Mouse (Mus musculus): ENCODE data around the gene Zfp26.

The Zfp26 gene

GRCm38 (mm10) chr9:20459377-20460317, at the start of gene Zfp26:
TSS of gene Zfp26 (minus strand) at chr9:20460162.
- DNase-seq (ENCODE audit: low spot score): peak; percentile 73

GRCm38 (mm10) chr9:20509676-20510075, 49.7 kb upstream of the Zfp26 start:
- no peak for DNase-seq (ENCODE audit: low spot score)

GRCm38 (mm10) chr9:20504801-20505200, 44.8 kb upstream of the Zfp26 start:
- no peak for DNase-seq (ENCODE audit: low spot score)

- DNase-seq (ENCODE audit: low spot score): peak; percentile 43
These were observed 33.3 kb upstream of the Zfp26 start for GRCm38 (mm10) chr9:20493281-20493680.

DNA sequence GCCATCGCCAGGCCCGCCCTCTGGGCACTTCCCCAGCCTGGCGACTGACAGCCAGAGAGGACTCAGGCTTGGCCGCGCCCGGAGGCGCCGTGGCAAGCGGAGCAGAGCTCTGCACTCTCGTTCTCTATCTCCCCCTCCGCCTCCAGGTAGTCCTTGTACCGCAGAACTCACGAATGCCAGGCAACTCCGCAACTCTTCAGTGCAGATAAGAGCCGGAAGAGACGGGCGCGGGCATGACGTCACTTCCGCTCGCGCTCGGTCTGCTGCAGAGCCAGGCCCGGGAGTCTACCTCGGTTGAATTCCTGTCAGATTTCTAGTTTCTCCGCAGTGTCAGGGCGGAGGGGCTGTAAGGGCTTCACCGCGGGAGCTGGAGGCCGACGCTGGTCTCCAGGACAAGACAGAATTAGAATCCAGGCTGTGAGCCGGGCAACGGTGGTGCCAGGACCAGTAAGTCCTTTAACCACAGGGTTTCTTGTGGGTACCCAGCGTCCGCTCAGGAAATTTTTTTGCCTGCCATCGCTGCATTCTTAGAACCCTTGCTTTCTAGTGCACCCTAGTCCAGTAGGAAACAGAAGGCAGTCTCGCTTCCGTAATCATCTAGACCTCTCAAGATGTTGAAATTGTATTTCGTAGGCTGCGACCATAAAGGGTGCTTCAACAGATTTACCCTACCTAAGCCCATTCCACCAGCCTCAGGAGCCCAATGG, 32.7 kb upstream of the Zfp26 start, which contains the start of gene Zfp426:
Gene Zfp426, minus strand, starts transcription at position 220 of the 707 bp plus-strand sequence.
- DNase-seq (ENCODE audit: low spot score): peak; percentile 93

DNA sequence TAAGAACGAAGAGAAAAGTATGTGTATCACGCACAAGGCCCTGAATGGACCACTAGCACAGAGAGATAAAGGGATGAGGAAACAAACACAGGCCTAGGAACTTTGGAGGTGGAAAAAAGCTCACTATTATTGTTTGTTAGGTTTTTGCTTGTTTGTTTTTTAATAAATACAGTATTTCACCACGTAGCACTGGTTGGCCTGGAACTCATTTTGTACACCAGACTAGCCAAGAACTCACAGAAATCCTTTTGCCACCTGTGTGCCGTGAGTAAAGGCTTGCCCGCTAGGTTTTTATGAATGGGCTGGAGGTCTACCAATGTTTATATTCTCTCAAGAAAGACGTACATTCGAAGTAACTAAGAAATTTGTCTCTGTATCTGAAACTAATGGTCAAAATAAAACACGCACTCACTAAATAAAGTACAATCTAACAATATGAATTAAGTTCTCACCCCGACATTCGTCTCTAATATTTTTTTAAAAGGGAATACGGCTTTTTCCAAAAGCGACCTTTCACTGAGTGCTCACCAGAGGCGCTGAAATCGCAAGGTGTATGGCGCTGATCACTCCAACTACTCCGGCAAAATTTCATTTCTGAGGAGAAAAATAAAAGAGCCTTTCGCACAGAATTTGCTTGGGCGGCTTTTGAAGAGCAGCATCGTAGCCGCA, 32.0 kb upstream of the Zfp26 start:
- DNase-seq (ENCODE audit: low spot score): no peak

DNA sequence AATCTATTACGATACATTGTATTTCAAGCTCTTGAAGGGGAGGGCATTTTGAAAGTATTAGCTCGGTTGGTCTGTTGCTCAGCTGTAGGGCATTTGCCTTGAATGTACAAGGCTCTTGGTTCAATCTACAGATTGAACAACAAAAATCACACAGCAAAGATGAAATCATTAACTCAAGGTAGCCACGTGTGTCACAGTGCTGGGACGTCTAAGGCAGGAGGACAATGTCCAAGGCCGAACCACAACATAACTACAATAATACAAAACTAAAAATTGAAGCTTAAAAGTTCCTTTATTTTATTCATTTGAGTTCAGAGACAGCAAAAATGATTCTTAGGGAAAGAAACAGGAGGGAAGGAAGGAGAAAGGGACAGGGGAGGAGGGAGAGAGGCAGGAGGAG, 29.6 kb upstream of the Zfp26 start:
- DNase-seq (ENCODE audit: low spot score): no peak

GRCm38 (mm10) chr9:20479396-20479795, 19.4 kb upstream of the Zfp26 start:
- no peak for DNase-seq (ENCODE audit: low spot score)

DNA sequence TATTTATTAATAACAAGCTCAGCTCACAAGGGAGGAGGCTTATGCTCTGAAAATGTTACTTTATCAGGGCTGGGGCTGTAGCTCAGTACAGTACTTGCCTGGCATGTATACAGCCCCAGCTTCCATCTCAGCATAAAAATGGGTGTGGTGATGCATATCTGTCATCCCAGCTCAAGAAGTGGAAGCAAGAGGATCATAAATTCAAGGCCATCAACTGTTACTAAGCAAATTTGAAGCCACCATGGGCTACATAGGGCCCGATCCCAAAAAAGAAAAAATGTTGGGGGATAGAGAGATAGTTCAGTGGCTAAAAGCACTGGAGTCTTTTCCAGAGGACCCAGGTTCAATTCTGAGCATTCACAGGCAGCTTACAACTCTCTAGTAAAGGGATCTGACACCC, 16.7 kb upstream of the Zfp26 start:
- no peak for DNase-seq (ENCODE audit: low spot score)

- peak; percentile 75 for DNase-seq (ENCODE audit: low spot score)
These were observed 6.9 kb upstream of the Zfp26 start for GRCm38 (mm10) chr9:20466761-20467442.

GRCm38 (mm10) chr9:20453647-20454046, 6.3 kb downstream of the Zfp26 start:
- no peak for DNase-seq (ENCODE audit: low spot score)

- DNase-seq (ENCODE audit: low spot score): no peak
These were observed 8.5 kb downstream of the Zfp26 start for GRCm38 (mm10) chr9:20451493-20451892.

DNA sequence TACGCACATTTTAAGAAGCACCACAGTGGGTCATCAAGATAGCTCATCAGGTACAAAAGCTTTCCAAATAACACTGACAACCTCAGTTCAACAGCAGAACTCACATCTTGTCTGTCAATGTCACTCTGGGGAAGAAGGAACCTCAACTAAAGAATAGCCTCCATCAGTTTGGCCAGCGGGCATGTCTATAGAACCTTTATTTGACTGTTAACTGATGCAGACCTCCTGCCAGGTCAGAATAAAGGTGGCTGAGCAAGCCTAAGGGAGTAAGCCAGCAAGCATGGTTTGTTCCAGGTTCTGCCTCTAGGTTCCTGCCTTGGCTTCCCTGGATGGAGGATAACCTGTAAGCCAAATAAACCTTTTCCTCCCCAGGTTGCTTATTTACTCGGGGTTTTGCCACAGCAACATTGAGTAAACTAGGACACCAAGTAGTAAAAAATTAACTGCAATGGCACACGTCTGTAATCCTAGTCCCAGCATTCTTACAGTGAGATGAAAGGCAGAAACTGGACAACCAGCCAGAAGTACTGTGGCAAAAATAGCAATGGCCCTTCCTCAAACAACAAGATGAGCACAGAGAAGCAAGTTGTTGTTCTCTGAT, 16.7 kb downstream of the Zfp26 start:
- DNase-seq (ENCODE audit: low spot score): no peak

DNA sequence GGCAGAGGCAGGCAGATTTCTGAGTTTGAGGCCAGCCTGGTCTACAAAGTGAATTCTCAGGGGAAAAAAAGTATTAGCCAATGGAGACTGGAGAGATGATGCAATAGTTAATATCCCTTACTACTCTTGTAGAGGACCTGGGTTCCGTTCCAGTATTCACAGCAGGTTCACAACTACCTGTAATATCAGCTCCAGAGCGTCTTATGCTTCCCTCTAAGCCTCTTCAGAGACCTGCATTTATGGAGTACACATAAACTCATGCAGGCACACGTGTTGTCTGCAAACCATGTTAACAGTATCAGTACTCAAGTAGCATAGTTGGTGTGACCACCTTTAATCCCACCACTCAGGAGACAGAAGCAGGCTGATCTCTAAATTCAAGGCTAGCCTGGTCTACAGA, 30.0 kb downstream of the Zfp26 start:
- DNase-seq (ENCODE audit: low spot score): no peak

DNA sequence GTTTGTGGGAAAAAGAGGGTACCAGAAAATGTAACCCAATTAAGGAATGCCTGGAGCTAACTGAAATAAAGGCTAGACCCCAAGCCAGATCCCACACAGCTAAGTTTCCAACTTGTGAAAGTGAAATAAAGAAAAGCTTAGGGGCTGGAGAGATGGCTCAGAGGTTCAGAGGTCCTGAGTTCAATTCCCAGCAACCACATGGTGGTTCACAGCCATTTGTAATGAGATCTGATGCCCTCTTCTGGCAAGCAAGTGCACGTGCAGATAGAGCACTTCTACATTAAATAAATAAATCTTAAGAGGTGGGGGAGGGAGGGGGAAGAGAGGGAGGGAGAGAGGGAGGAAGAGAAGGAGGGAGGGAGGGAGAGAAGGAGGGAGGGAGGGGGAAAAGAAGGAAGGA, 48.5 kb downstream of the Zfp26 start:
- DNase-seq (ENCODE audit: low spot score): no peak

- no peak for DNase-seq (ENCODE audit: low spot score)
These were observed 50.6 kb downstream of the Zfp26 start for GRCm38 (mm10) chr9:20409319-20409718.

DNA sequence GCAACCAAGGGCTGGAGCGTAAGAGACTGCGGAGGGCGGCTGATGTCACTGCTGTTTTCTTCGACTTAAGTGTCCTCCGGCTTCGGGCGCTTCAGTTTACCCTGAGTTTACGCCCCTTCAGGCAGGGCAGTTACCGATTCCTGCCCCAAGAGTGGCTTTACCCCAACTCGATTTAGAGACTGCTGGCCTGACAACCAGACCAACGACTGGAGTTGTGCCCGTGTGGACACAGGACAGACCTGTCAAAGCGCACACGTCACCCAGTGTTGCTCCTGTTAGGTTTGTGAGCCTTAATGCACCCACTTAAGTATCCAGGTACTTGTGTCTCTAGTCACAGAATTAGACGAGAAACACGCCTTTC, 74.6 kb downstream of the Zfp26 start:
- DNase-seq (ENCODE audit: low spot score): no peak

DNA sequence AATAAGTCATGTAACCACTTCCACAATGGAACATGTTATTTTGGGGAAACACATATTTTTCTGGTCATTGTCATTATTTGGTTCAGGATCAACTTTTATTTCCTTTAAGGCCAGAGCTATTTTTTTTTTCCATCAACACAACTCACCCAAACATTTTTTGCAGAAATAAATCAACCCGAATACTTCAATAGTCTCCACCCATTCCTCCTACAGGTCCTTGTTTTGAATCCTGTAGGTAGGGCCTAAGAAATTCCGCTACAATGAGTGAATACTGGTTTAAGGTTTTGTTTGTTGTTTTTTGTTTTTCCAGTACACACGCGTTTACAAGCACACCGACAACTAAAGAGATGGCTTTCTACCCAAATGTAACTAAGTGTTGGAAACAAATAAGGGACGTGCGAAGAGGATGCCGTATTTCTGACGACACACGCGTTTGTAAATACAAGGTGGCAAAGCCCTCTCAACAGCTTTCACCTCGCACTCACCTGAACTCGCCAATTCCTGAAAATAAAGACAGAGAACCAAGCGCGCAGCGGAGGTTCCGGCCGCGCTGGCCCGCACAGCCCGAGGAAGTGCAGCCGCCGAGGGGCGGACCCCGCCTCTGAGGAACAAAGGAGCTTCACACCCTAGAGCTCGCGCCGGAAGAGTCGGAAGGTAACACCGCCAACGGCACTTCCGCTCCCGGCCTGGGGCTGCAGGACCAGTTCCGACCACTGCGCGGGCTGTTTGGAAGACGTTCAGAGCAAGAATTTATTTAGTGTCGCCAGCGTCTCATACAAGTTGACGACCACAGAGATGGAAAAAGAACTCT, 75.2 kb downstream of the Zfp26 start, which contains the start of gene Zfp560:
Gene Zfp560, minus strand, starts transcription at position 646 of the 811 bp plus-strand sequence.
- DNase-seq (ENCODE audit: low spot score): peak; percentile 86

DNA sequence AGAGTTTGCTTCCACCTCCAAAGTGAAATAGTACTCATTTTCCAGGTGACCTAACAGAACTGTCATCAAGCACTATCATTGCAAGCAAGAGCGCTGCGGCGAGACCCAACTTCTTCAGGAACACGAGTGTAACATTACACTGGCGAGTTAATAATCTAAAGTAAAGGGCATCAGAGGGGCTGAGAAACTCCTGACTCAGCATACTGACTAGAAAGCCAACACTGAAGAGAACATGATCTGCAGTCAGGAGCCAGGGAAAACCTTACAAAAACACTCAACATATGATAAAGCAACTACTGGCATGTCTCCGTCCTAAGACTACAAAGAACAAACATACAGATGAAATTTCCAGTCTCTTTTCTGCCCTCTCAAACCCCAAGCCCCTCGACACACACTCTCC, 76.3 kb downstream of the Zfp26 start:
- DNase-seq (ENCODE audit: low spot score): no peak

All from c-Kit-positive CD71-positive TER-119-positive erythroid progenitor cells, embryonic 14.5 days (primary cell).